Mouse (Mus musculus): ENCODE measurements around the gene Stag1. TPM values are rescaled to one million over a fixed set of nuclear protein-coding genes. Genes with fewer than 3 reads are reported as not detected.

The Stag1 gene
- polyA plus RNA-seq, 1 experiment: not detected

DNA sequence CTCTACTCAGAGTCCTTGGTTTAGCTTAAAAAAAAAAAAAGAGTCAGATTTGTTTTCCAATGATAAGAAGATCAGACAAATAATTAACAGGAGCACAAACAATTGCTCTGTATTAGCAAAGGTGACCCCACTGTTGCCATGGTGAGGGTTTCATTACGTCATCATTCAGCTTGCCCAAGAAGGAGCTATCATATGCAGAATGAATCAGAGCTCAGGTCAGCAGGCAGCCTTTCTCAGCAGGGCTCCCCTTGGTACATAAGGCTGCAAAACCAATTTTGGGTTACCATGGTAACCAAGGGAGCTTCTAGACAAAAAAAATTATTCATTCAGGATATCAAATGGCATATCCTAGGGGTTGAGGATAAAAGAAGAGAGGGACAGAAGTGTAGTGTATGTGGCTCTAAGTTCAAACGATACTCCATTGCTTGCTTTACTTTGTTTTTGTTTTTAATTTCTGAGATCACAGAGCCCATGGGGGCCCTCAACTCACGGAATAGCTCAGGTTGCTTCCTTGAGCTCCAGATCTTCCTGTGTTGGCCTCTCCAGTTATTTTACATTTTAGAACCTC is 2.2 kb downstream of the Stag1 start:
- WGBS: 31% methylated on average over 3 of the region's 3 CpGs
- Histone ChIP-seq H3K27ac (ENCODE audit: insufficient read depth, low read depth, low read length) (no peak overlapping the region), H3K4me3 (ENCODE audit: insufficient read depth, low read depth, low read length) (no peak overlapping the region), H3K4me1 (ENCODE audit: control insufficient read depth, insufficient read depth, low read length) (no peaks in the 10 kb centered on the region)
- TF ChIP-seq POLR2A (IDR thresholded peaks at IDR 0.05; ENCODE audit: insufficient read depth, low read depth, low read length) (no peak), CTCF (IDR thresholded peaks at IDR 0.05; ENCODE audit: insufficient read depth, low read depth, low read length) (no peak)

DNA sequence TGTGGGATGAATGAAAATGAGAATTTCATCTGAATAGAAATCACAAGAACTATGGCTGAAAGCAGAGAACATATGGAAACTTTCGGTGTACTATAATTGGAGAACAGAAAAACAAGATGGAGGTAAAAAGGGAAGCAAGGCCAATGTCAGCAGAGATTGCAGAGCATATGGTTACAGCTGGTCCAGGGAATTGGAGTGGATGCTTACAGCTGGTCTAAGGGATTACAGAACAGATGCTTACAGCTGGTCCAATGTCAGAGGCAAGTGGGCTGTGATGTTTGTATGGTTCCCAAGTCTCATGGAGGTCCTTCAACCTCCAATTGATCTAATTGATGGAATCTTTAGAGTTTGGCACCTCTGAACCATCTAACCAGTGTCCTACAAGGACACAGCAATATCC is 4.5 kb downstream of the Stag1 start:
- no peaks in the 10 kb centered on the region for H3K4me1 ChIP-seq (ENCODE audit: control insufficient read depth, insufficient read depth, low read length)
- TF ChIP-seq CTCF (IDR thresholded peaks at IDR 0.05; ENCODE audit: insufficient read depth, low read depth, low read length) (no peak), POLR2A (IDR thresholded peaks at IDR 0.05; ENCODE audit: insufficient read depth, low read depth, low read length) (no peak)
- no peak overlapping the region for H3K4me3 ChIP-seq (ENCODE audit: insufficient read depth, low read depth, low read length)
- no peak overlapping the region for H3K27ac ChIP-seq (ENCODE audit: insufficient read depth, low read depth, low read length)
- WGBS: 93% methylated on average over 1 of the region's 1 CpGs

DNA sequence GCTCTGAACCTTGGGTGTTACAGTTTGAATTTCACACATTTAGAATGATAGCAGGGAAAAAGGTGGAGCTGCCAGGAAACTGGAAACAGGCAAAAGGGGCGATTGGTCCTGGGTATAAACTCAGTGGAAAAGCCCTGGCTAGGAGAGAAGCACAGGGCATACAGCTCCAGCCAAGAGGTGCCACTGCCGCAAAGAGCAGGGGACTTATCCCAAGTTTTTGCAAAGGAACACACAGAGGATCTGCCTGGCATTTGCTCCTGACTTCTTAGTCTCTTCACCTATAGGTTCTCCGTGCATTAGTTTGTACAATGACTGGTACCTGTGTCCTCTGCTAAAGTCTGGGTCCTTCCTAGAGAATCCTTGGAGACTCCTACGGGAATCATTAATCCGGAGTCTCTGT is 5.6 kb downstream of the Stag1 start:
- H3K4me3 ChIP-seq (ENCODE audit: insufficient read depth, low read depth, low read length): no peak overlapping the region
- 58% methylated on average over 5 of the region's 5 CpGs for WGBS
- H3K27ac ChIP-seq (ENCODE audit: insufficient read depth, low read depth, low read length): no peak overlapping the region
- H3K4me1 ChIP-seq (ENCODE audit: control insufficient read depth, insufficient read depth, low read length): no peaks in the 10 kb centered on the region
- TF ChIP-seq CTCF (IDR thresholded peaks at IDR 0.05; ENCODE audit: insufficient read depth, low read depth, low read length): no peak
- TF ChIP-seq POLR2A (IDR thresholded peaks at IDR 0.05; ENCODE audit: insufficient read depth, low read depth, low read length): no peak

DNA sequence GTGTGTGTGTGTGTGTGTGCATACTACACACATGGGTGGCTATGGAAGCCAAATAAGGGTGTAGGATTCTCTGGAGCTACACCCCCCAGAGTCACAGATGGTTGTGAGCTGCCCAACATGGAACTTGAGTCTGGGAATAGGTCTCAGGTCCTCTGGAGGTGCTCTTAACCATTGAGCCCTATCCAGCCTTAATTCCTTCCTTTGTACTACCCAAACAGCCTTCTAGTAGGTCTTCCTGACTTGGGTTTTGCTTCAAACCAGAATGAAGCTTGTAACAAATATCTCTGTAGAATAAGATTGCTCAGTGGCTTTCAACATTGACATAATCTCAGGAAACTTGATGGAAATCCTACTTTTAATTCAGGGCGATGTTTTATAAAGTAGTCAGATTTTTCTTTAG is 7.9 kb downstream of the Stag1 start:
- TF ChIP-seq POLR2A (IDR thresholded peaks at IDR 0.05; ENCODE audit: insufficient read depth, low read depth, low read length): no peak
- no peak for TF ChIP-seq CTCF (IDR thresholded peaks at IDR 0.05; ENCODE audit: insufficient read depth, low read depth, low read length)
- Histone ChIP-seq H3K27ac (ENCODE audit: insufficient read depth, low read depth, low read length) (no peak overlapping the region), H3K4me3 (ENCODE audit: insufficient read depth, low read depth, low read length) (no peak overlapping the region), H3K4me1 (ENCODE audit: control insufficient read depth, insufficient read depth, low read length) (no peaks in the 10 kb centered on the region)
- 94% methylated on average over 1 of the region's 1 CpGs for WGBS

DNA sequence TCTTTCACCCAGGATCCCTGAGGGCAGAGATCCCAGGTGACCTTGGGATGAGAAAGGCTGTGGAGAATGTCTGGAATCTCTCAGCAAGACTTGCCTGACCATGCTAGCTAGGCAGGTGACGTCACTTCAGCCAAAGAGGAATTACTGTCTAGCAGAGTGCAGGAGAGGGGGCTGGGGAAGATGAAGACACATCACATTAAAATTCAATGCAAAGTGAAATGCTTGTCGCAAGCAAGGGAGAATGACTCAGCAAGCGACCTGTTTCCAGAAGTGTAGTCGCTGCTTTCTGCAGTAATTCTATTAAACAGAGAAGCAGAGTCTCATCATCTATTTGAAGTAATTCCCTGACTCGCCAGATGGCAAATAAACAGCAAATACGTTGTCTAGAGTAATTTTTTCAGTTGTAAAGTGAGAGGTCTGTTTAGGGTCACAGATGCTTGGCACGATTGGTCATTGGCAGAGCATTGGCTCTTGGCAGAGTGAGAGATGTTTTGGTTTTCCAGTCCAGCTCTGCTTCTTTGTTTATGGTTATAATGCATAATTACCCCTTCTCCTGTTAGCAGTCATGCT is 8.5 kb downstream of the Stag1 start:
- Histone ChIP-seq H3K4me1 (ENCODE audit: control insufficient read depth, insufficient read depth, low read length) (no peaks in the 10 kb centered on the region), H3K4me3 (ENCODE audit: insufficient read depth, low read depth, low read length) (no peak overlapping the region), H3K27ac (ENCODE audit: insufficient read depth, low read depth, low read length) (no peak overlapping the region)
- 13% methylated on average over 7 of the region's 7 CpGs for WGBS
- TF ChIP-seq POLR2A (IDR thresholded peaks at IDR 0.05; ENCODE audit: insufficient read depth, low read depth, low read length) (no peak), CTCF (IDR thresholded peaks at IDR 0.05; ENCODE audit: insufficient read depth, low read depth, low read length) (no peak)

DNA sequence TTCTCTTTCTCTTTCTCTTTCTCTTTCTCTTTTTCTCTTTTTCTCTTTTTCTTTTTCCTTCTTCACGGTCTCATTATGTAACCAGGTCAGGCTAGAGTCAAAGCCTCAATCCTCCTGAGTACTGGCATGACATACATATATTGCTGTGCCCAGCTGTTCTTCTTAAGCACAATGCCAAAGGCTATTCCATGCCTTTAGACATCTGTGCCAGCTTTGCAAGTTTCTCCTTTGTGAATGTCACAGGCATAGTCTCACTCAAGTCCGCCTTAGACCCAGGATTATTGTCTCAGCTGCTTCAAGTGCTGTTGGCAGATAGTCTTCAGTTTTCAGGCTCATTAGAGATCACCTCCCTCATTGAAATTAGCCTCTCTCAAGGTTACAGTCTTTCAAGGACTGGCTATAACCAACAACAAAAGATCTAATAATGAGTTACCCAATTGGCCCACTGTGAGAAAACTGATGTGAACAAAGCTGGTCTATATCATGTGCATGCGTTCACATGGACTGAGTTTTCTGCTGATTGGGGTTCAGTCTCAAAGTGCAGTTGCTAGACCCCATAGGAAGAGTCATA is 16.0 kb downstream of the Stag1 start:
- Histone ChIP-seq H3K27ac (ENCODE audit: insufficient read depth, low read depth, low read length) (no peak overlapping the region), H3K4me3 (ENCODE audit: insufficient read depth, low read depth, low read length) (no peak overlapping the region), H3K4me1 (ENCODE audit: control insufficient read depth, insufficient read depth, low read length) (peaks cover 3% of the 10 kb centered on the region; the same call in 1 of the 2 replicates)
- TF ChIP-seq POLR2A (IDR thresholded peaks at IDR 0.05; ENCODE audit: insufficient read depth, low read depth, low read length): no peak
- no peak for TF ChIP-seq CTCF (IDR thresholded peaks at IDR 0.05; ENCODE audit: insufficient read depth, low read depth, low read length)
- 64% methylated on average over 3 of the region's 3 CpGs for WGBS

DNA sequence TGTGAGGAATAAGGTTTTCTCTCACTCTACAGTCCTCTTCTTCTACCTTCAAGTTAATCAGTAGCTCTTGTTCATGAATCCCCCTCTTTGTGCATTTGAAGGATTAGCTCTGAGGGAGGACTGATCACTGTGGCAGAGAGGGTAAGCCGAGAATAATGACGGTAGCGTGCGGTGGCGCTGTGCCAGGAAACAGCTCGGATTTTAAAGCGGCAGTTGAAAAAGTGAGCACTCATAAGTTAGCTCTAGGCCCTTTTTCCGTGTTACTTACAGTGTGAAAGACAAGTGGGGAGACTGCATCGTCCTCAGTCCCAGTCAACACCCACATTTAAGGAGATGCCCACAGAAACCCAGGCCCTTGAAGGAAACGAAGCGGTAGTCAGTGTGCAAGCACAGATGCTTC is 19.3 kb downstream of the Stag1 start:
- no peak overlapping the region for H3K4me3 ChIP-seq (ENCODE audit: insufficient read depth, low read depth, low read length)
- peaks cover 7% of the 10 kb centered on the region for H3K4me1 ChIP-seq (ENCODE audit: control insufficient read depth, insufficient read depth, low read length)
- no peak for TF ChIP-seq POLR2A (IDR thresholded peaks at IDR 0.05; ENCODE audit: insufficient read depth, low read depth, low read length)
- TF ChIP-seq CTCF (IDR thresholded peaks at IDR 0.05; ENCODE audit: insufficient read depth, low read depth, low read length): no peak
- H3K27ac ChIP-seq (ENCODE audit: insufficient read depth, low read depth, low read length): no peak overlapping the region
- 7% methylated on average over 11 of the region's 11 CpGs for WGBS

DNA sequence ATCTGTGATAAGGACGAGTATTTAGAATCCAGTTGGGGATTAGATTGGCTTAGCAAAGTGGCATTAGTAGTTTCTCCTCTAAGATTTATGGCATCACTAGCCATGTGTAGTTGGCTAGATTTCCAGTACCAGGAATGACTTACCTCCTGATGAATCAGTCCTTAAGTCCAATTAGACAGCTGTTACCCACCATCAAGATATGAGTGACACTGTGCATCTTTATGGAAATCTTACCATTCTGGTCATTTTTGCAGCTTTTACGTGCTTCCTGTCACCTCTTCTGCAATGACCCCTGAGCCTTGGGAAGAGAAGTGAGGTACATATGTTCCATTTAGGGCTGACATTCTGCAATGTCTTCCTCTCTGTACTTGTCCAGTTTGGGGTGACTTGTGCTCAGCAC is 28.7 kb downstream of the Stag1 start:
- H3K27ac ChIP-seq (ENCODE audit: insufficient read depth, low read depth, low read length): no peak overlapping the region
- H3K4me1 ChIP-seq (ENCODE audit: control insufficient read depth, insufficient read depth, low read length): no peaks in the 10 kb centered on the region
- H3K4me3 ChIP-seq (ENCODE audit: insufficient read depth, low read depth, low read length): no peak overlapping the region
- TF ChIP-seq POLR2A (IDR thresholded peaks at IDR 0.05; ENCODE audit: insufficient read depth, low read depth, low read length) (no peak), CTCF (IDR thresholded peaks at IDR 0.05; ENCODE audit: insufficient read depth, low read depth, low read length) (no peak)
- WGBS: 91% methylated on average over 2 of the region's 2 CpGs

DNA sequence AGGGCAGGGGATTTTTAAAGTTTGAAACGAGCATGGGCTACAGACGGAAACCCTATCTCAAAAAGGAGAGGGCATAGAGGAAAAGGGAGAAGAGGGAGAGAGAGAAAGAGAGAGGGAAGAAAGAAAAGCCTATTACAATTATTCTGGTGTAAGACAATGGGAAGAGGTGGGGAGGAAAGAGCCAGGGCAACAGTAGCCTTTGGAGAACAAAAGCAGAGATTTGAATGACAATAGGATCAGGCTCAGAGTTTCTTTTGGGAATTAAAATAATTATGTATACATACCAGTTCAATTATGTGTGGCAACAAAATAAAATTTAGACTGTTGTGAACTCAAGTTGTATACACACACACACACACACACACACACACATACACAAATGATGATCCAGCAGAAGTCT is 43.2 kb downstream of the Stag1 start:
- TF ChIP-seq CTCF (IDR thresholded peaks at IDR 0.05; ENCODE audit: insufficient read depth, low read depth, low read length): no peak
- TF ChIP-seq POLR2A (IDR thresholded peaks at IDR 0.05; ENCODE audit: insufficient read depth, low read depth, low read length): no peak
- H3K4me1 ChIP-seq (ENCODE audit: control insufficient read depth, insufficient read depth, low read length): 0 out of 2 replicates have a peak, but pooled peaks cover 2% of the 10 kb centered on the region
- H3K4me3 ChIP-seq (ENCODE audit: insufficient read depth, low read depth, low read length): no peak overlapping the region
- WGBS: 91% methylated on average over 2 of the region's 2 CpGs
- no peak overlapping the region for H3K27ac ChIP-seq (ENCODE audit: insufficient read depth, low read depth, low read length)

Measured in olfactory bulb, adult 2 months (tissue).